Mouse (Mus musculus) urinary bladder, adult 2 months (tissue): ENCODE results near the gene Yod1. TPM values are rescaled to one million over a fixed set of nuclear protein-coding genes. Genes with fewer than 3 reads are reported as not detected.
A peak's percentile ranks its signal among the peaks of the same experiment; 100 is the strongest.

Source experiments
- DNase-seq: peaks from one replicate; pipeline ENCODE4 v3.0.0; 2022; ENCODE audit warnings: low spot score
- polyA plus RNA-seq: library from polyadenylated mRNA; depleted of rRNA; stranded (reverse); fragments of >200 nt; gene quantifications from 2 replicates; pipeline ENCODE4 v1.2.3, GENCODE M21; 2012; rRNA removed

The Yod1 gene
- polyA plus RNA-seq = 3.9 and 5.0 TPM in 2 replicates

DNA sequence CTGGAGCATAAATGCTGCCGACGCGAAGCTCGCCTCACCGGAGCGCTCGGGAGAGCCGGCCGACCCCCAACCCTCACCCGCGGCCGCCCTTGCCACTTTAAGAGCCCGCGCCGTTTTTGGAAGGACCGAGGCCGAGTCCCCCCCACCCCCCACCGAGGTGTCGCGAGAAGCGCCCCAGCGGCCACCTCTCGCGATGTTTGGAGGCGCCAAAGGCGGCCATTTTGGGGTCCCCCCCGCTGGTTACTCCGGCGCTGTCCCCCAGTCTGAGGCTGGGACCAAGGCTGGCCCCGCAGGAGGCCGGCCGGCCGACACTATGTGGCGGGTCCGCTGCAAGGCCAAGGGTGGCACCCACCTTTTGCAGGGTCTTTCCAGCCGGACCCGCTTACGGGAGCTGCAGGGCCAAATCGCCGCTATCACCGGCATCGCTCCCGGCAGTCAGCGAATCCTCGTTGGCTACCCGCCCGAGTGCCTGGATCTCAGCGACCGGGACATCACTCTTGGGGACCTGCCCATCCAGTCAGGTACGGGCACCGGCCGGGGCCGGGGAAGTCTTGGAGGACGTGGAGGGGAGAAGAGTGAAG, at the start of gene Yod1:
TSS of gene Yod1 (plus strand) at position 37 of the 581 bp plus-strand sequence.
- peak; percentile 94 for DNase-seq

- DNase-seq = no peak
Measured at GRCm38 (mm10) chr1:130678551-130678950, 38.6 kb upstream of the Yod1 start.

- no peak for DNase-seq
Measured at GRCm38 (mm10) chr1:130681075-130681474, 36.1 kb upstream of the Yod1 start.

- DNase-seq = no peak
Measured at GRCm38 (mm10) chr1:130681656-130682413, 35.3 kb upstream of the Yod1 start.

GRCm38 (mm10) chr1:130683905-130684304, 33.2 kb upstream of the Yod1 start:
- no peak for DNase-seq

DNA sequence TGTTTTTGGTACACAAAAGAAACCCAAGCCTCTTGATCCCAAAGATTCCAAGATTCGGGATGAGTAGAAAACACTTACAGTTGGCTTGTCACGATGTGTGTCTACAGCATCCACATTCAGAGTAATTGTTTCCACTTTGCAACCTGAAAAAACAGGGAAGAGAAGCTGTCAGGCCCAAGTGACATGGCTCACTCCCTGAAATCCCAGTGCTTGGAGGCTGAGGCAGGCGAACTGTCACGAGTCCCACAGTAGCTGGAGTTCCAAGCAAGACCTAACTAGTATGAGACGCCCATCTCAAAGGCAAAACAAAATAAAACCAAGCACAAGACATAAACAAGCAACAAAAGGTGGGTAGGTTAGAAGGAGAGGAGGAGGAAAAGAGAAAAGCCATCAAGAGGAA, 18.5 kb upstream of the Yod1 start:
- no peak for DNase-seq

DNA sequence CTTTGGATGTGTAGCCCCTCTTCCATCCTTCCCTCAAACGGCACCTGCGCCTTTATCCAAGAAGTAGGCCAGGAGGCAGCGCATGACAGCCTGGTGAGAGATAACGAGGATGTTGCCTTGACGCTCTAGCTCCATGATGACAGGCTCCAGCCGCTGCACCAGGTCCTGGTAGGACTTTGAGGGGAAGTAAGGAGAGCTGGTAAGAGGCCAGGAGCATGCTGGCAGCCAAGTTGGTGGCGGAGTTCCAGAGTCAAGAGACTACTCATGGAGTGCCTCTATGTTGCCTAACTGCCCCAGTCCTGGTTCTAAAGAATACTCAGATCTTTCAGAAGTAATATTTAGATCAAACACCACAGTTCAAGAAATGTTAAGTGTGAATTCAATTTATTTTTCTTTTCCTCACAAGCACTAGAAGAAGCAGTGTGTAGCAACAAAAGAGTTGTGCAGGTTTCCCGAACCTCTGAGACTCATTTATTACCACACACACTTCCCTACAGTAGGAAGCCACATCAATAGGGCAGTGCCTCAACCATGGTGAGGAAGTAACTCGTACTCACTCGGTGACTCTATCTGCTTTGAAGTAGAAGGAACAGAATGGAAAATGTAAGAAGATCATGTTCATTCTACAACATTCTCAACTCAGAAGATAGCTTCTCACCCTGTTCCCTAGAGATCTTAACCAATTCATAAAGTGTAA, 17.0 kb upstream of the Yod1 start:
- no peak for DNase-seq

DNA sequence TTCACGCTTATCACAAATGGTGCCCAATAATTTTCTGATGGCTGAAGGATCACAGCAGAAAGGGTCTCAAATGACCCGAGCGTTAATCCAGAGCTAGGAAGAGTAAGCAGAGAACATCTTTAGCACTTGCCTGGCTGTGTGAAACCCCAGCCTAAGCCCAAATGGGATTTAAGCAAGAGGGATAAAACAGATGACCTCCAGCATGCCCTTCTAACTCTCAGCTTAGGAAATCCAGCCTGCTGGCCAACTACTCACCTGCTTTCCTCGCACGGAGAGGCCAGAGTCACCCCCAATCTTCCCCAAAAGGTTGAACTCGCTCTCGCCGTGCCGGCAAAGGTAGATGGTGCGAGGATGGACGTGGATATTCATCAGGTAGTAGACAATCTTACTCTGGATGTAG, 15.2 kb upstream of the Yod1 start:
- DNase-seq = no peak

GRCm38 (mm10) chr1:130703613-130704012, 13.5 kb upstream of the Yod1 start:
- no peak for DNase-seq

DNA sequence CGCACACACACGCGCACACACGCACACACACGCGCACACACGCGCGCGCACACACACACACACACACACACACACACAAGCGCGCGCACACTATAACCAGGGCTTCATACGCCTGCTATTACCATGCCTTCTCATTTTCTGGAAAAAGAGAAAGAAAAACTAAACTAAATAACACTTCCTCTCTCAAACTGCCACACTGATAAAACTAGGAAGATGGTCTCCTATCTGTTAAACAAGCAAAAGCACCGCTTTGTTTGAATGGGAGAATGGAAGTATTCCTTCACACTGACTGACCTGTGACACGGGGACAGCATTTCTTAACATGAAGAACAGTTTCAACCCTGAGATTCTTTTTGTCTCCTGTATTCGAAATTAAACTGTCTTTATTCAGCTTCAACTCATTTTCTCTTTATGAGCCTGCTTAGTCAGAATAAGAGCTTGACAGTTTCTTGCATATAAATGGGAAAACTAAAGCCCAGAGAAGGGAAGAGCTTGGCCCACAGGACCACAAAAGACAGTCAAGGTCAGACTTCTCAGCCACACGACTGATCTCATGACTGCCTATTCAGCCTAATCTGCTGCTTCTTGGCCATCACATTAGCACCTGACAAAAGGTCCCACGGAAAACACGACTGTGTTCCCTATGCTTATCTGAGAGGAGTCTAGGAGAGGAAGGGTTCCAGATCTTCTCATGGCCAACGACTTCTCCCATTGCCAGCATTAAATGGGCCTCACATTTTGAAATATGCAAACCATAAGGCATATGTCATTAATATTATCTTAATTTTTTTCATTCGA, 6.6 kb upstream of the Yod1 start:
- no peak for DNase-seq

DNA sequence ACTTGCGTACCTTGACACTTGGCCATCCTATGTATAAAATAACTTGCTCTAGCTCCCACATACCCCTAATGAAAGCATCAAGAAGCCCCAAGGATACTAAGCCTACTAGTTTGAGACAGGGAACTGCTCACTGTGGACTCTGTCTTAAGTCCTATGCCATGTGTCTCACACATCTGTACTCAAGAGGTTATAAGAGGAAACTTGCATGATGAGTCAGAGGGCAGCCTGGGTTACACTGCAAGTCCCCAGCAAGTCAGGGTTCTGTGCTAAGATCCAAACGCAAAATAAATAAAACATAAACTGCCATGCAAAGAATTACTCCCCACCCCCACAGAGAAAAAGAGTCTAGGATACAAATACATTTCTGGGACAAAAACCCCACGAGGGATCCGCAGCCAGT, 3.1 kb upstream of the Yod1 start:
- no peak for DNase-seq

DNA sequence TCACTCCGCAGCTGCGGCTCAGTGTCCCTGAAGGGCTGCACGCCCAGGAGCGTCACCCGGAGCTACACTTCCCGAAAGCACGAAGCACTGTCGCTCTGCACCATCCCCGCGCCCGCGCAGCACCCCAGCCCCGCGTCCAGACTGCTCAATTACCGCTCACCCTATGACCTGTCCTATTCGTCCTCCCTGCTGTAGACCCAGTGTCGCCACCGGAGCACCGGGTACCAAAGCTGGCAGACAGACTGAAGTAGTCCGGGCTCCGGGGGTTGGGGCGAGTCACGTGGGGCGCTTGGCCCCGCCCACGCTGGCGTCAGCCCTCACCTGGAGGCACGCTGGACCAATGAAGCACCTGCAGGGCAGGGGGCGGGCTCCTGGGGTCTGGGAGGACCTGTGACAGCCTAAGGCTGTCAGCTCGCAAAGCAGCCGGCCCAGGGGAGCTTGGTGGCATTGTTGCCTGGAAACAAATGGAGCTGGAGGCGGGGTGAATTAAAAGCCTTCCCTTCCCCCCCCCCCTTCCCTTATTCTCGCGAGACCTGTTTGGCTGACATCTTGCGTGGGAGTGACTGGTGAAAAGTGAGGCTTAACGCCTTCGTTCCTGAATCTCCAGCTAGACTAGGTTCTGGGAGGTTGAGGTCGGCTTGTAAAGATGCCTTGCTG, 1.4 kb upstream of the Yod1 start, which contains the start of gene Gm29427:
TSS of gene Gm29427 (minus strand) at position 239 of the 657 bp plus-strand sequence.
- peak; percentile 96 for DNase-seq

DNA sequence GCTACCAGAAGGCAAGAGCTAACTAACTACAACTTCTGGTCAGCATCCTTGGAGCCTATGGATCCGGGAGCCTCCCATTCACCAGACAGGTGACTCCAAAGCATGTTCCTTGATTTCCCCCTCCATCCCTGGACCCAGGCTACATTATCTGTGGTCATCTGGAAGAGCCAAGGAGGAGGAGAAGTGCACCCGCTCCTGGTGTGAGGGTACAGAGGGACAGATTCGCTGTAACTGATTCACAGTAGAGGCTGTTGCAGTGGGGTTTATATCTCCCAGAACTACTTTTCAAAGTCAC, 962 bp upstream of the Yod1 start:
- no peak for DNase-seq

GRCm38 (mm10) chr1:130716513-130717290, 425 bp upstream of the Yod1 start:
- no peak for DNase-seq

DNA sequence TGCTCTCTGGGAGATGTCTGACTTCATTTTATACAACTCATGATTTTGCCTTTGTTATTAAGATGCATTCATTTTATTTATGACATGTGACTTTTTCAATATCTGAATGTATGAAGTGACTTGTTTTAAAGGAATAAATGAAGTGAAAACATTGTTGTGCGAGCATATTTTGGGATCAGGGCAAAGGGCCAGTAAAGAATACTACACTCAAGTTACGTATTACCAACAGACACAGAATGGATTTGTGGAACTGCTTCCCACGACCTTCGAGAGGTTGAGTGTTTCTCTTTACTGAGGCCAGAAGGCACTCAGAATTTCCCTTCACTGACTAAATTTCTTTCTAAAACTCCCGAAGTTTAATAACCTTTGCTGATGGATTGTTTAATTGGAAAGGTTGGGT, 7.1 kb downstream of the Yod1 start:
- DNase-seq = no peak

GRCm38 (mm10) chr1:130726396-130726795, 9.3 kb downstream of the Yod1 start:
- no peak for DNase-seq

DNA sequence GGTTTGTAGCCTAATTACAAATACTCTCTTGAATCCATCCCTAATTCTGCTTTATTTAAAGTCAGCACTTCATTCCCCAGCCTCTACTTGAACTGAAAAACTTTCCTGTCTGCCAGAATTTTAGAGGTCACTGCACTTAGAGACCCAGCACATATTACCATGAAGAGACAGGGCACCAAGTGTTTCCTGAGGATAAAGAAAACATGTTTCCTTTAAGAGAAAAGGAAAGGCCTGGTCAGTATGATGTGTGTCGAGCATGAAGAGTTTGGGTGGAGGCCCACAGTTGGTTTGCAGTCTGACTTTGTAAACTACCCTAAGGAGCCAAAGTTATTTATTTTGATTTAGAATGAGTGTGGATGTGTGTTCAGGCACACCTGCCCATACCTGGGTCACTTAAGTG, 10.9 kb downstream of the Yod1 start:
- DNase-seq = no peak

- no peak for DNase-seq
Measured at GRCm38 (mm10) chr1:130728708-130729107, 11.6 kb downstream of the Yod1 start.

DNA sequence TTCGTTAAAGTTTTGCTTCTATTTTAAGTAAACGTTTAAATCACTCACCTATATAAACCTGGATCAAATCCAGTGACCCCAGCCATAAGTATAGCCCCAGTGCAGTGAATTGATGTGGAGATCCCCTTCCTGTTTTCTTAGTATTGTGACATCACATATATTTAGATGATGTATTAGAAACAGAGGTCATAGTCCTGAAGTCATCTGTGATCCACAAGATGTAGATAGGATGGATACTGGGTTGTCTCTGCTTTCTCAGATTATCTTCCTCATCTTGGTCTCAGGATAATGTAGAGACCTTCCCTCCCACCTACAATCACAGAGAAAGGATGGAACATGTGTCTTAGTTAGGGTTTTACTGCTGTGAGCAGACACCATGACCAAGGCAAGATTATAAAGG, 12.0 kb downstream of the Yod1 start, which contains the start of gene Pfkfb2:
TSS of gene Pfkfb2 (minus strand) at position 101 of the 400 bp plus-strand sequence.
- no peak for DNase-seq

DNA sequence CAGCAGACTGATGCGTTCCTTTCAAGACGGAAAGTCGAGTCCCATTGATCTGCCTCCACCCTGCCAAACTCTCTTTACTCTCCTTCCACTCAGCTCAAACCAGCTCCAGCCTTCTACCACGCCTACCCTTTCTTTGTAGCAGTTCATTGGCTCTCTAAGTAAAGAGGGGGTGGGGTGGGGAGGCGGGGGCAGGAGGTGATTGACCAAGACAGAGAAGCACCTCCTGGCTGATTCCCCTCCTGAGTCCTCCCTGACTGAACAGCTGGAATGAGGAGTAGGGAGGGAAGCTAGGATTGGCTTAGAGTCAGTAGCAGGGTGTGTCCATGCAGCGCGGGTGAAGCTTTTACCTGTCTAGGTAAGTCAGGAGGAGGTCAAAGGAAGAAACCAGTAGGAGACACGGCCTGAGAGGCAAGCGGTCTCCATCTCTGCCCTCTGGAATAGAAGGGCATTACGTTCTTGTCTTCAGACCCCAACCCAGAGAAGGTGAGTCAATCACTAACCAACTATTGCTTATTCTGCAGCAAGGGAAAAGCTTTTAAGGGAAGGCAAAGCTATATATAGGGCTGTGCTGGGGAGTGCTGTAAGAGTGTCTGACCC, 14.7 kb downstream of the Yod1 start, which contains the start of gene AA986860:
TSS of gene AA986860 (plus strand) at position 236 of the 597 bp plus-strand sequence.
- no peak for DNase-seq
